Comparison of ENCODE assay signal across 25 mouse cellular contexts in the genomic region with DNA sequence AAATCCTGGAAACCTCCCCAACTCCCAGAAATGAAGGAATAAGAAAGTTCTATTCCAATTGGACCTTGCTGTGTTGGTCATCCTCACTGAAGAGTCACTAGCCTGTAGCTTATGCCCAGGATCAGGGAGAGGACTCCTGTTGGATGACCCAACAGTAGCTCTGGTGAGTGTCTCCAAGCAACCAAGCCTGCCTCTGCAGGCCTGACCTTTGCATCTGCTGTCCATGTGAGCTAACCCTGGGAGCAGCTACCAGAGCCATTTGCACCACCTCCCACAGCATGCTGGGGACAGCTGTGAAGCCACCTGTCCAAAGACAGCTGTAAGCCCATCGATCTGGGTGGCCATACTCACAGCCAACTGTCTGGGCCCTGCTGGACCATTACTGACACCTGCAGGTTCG. TPM values are rescaled to one million over a fixed set of nuclear protein-coding genes. Genes with fewer than 3 reads are reported as not detected.
DNase-seq lines count a peak whose midpoint lies in the region; ATAC-seq and TF ChIP-seq lines count a peak whose summit lies in the region.
"Had no signal": no experiment of that assay in that cellular context is flagged by ENCODE, and none has a peak within 500 bp of the region (broad histone marks: within the 10 kb centered on the region; RNA-seq: fewer than 3 reads in every experiment).

TSS of gene Bpifa3 (plus strand) at position 217 of the 400 bp plus-strand sequence.

- no peak within 1 kb of the TSS for H3K4me2 ChIP-seq in intestine, embryonic 14.5 days (ENCODE audit: low read length)
- H3K4me2 ChIP-seq in intestine, embryonic 15.5 days (replicated peaks) = no peak within 1 kb of the TSS
- H3K4me2 ChIP-seq in forebrain, embryonic 14.5 days (ENCODE audit: low read length) = no peak within 1 kb of the TSS
- H3K4me2 ChIP-seq: embryonic facial prominence, embryonic 13.5 days; embryonic facial prominence, embryonic 15.5 days; forebrain, embryonic 12.5 days; forebrain, embryonic 15.5 days had no signal

- no peak within 1 kb of the TSS for H3K4me3 ChIP-seq in intestine, embryonic 14.5 days (ENCODE audit: low read depth, low read length)
- H3K4me3 ChIP-seq in intestine, embryonic 15.5 days (replicated peaks) = no peak within 1 kb of the TSS
- H3K4me3 ChIP-seq in testis, adult 2 months (ENCODE audit: control insufficient read depth, low read depth, low read length) = peak within 1 kb of the TSS; percentile 84
- H3K4me3 ChIP-seq in forebrain, embryonic 14.5 days (ENCODE audit: low read depth, low read length) = no peak within 1 kb of the TSS
- H3K4me3 ChIP-seq: embryonic facial prominence, embryonic 13.5 days; embryonic facial prominence, embryonic 15.5 days; erythroblast, embryonic 14.5 days; forebrain, embryonic 10.5 days; forebrain, embryonic 12.5 days; forebrain, embryonic 15.5 days had no signal

- no peaks in the 10 kb centered on the region for H3K27me3 ChIP-seq in intestine, embryonic 14.5 days (replicated peaks; ENCODE audit: control insufficient read depth, insufficient read depth, low read length)
- H3K27me3 ChIP-seq in intestine, embryonic 15.5 days (replicated peaks) = no peaks in the 10 kb centered on the region
- no peaks in the 10 kb centered on the region for H3K27me3 ChIP-seq in testis, adult 2 months (ENCODE audit: control insufficient read depth, insufficient read depth, low read length)
- H3K27me3 ChIP-seq in forebrain, embryonic 14.5 days (replicated peaks; ENCODE audit: control insufficient read depth, insufficient read depth, low read length) = no peaks in the 10 kb centered on the region
- H3K27me3 ChIP-seq: embryonic facial prominence, embryonic 13.5 days; embryonic facial prominence, embryonic 15.5 days; forebrain, embryonic 12.5 days; forebrain, embryonic 15.5 days had no signal

- peak; percentile 39 for DNase-seq in intestine, embryonic 14.5 days (ENCODE audit: low spot score)
- DNase-seq in testis, postnatal 14 days (ENCODE audit: low spot score) = no peak
- DNase-seq in forebrain, embryonic 14.5 days (ENCODE audit: low spot score) = no peak
- DNase-seq: adrenal gland, adult 2 months; adrenal gland, postnatal 10 days; adrenal gland, postnatal 25 days; cerebellum, adult 11 months; cerebellum, adult 18-20 months; cerebellum, adult 8-10 months; cerebellum, adult 9-11 months; cerebellum, postnatal 14 days; cerebellum, postnatal 36 days; embryo, embryonic 11 days; forebrain, postnatal 0 days had no signal

- no peak within 1 kb of the TSS for H3K27ac ChIP-seq in intestine, embryonic 14.5 days (ENCODE audit: low read depth)
- no peak within 1 kb of the TSS for H3K27ac ChIP-seq in intestine, embryonic 15.5 days
- H3K27ac ChIP-seq in testis, adult 2 months (ENCODE audit: control insufficient read depth, insufficient read depth, low read depth, low read length) = 0 out of 2 replicates have a peak within 1 kb of the TSS, but pooled peaks have one; percentile 5
- no peak within 1 kb of the TSS for H3K27ac ChIP-seq in forebrain, embryonic 14.5 days (ENCODE audit: low read depth, low read length)
- H3K27ac ChIP-seq: embryonic facial prominence, embryonic 13.5 days; embryonic facial prominence, embryonic 15.5 days; forebrain, embryonic 10.5 days; forebrain, embryonic 12.5 days; forebrain, embryonic 15.5 days had no signal

- H3K4me1 ChIP-seq in intestine, embryonic 14.5 days (replicated peaks; ENCODE audit: control insufficient read depth, insufficient read depth, low read length) = no peaks in the 10 kb centered on the region
- no peaks in the 10 kb centered on the region for H3K4me1 ChIP-seq in intestine, embryonic 15.5 days (replicated peaks)
- no peaks in the 10 kb centered on the region for H3K4me1 ChIP-seq in testis, adult 2 months (ENCODE audit: control insufficient read depth, insufficient read depth, low read length)
- no peaks in the 10 kb centered on the region for H3K4me1 ChIP-seq in forebrain, embryonic 14.5 days (ENCODE audit: control insufficient read depth, insufficient read depth, low read length)
- H3K4me1 ChIP-seq: embryonic facial prominence, embryonic 13.5 days; embryonic facial prominence, embryonic 15.5 days; forebrain, embryonic 10.5 days; forebrain, embryonic 12.5 days; forebrain, embryonic 15.5 days had no signal

- WGBS in intestine, embryonic 14.5 days = 64% methylated on average over 2 of the region's 2 CpGs
- 53% methylated on average over 2 of the region's 2 CpGs for WGBS in intestine, embryonic 15.5 days
- 54% methylated on average over 2 of the region's 2 CpGs for WGBS in forebrain, embryonic 14.5 days

- no peak for TF ChIP-seq CTCF in testis, adult 2 months (IDR thresholded peaks at IDR 0.05; ENCODE audit: control insufficient read depth, insufficient read depth, insufficient replicate concordance, low read depth, low read length)

- ATAC-seq in intestine, embryonic 14.5 days (replicated peaks; ENCODE audit: low FRiP score, low TSS enrichment, low read depth) = no peak
- ATAC-seq in intestine, embryonic 15.5 days = no peak
- ATAC-seq in forebrain, embryonic 14.5 days = no peak
- ATAC-seq: forebrain, embryonic 15.5 days; forebrain, postnatal 0 days had no signal

- H3K36me3 ChIP-seq in intestine, embryonic 14.5 days (ENCODE audit: control insufficient read depth, insufficient read depth, low read length) = no peaks in the 10 kb centered on the region
- no peaks in the 10 kb centered on the region for H3K36me3 ChIP-seq in intestine, embryonic 15.5 days
- H3K36me3 ChIP-seq in testis, adult 2 months (ENCODE audit: control insufficient read depth, insufficient read depth, low read length) = no peaks in the 10 kb centered on the region
- H3K36me3 ChIP-seq in forebrain, embryonic 14.5 days (ENCODE audit: control insufficient read depth, insufficient read depth, low read length) = no peaks in the 10 kb centered on the region
- H3K36me3 ChIP-seq: embryonic facial prominence, embryonic 13.5 days; embryonic facial prominence, embryonic 15.5 days; forebrain, embryonic 10.5 days; forebrain, embryonic 12.5 days; forebrain, embryonic 15.5 days had no signal

- H3K9me3 ChIP-seq in intestine, embryonic 14.5 days (ENCODE audit: control insufficient read depth, low read length) = no peaks in the 10 kb centered on the region
- H3K9me3 ChIP-seq in intestine, embryonic 15.5 days = no peaks in the 10 kb centered on the region
- H3K9me3 ChIP-seq in forebrain, embryonic 14.5 days (replicated peaks; ENCODE audit: control insufficient read depth, low read length) = no peaks in the 10 kb centered on the region
- H3K9me3 ChIP-seq: embryonic facial prominence, embryonic 13.5 days; embryonic facial prominence, embryonic 15.5 days; forebrain, embryonic 10.5 days; forebrain, embryonic 12.5 days; forebrain, embryonic 15.5 days had no signal

- peak; percentile 48; the same call in 1 of the 2 replicates for TF ChIP-seq POLR2A in testis, adult 2 months (IDR thresholded peaks at IDR 0.05; ENCODE audit: control insufficient read depth, low read depth, low read length)

- no peak within 1 kb of the TSS for H3K9ac ChIP-seq in intestine, embryonic 14.5 days (ENCODE audit: low read length)
- H3K9ac ChIP-seq in intestine, embryonic 15.5 days = no peak within 1 kb of the TSS
- H3K9ac ChIP-seq in forebrain, embryonic 14.5 days (ENCODE audit: low read length) = no peak within 1 kb of the TSS
- H3K9ac ChIP-seq: embryonic facial prominence, embryonic 13.5 days; embryonic facial prominence, embryonic 15.5 days; forebrain, embryonic 12.5 days; forebrain, embryonic 15.5 days; forebrain, postnatal 0 days had no signal

RNA-seq across cellular contexts. Expression of gene Bpifa3, which starts in this region (rescaled TPM):
- not detected in 2 replicates for polyA plus RNA-seq in intestine, embryonic 14.5 days (2014; fragmentation: Nextera tagmentation; extraction: Ambion mirVana)
- polyA plus RNA-seq in intestine, embryonic 15.5 days (2015; fragmentation: Nextera tagmentation; extraction: Ambion mirVana) = not detected in 2 replicates
- polyA plus RNA-seq in testis, adult 2 months (2012; rRNA removed) = 195 and 226 TPM in 2 replicates
- polyA plus RNA-seq in forebrain, embryonic 14.5 days (2014; fragmentation: Nextera tagmentation; extraction: Ambion mirVana) = not detected in 2 replicates
- polyA plus RNA-seq: adrenal gland, adult 2 months; brain, embryonic 14.5 days; C2C12; embryonic facial prominence, embryonic 11.5 days; embryonic facial prominence, embryonic 13.5 days; embryonic facial prominence, embryonic 15.5 days; erythroblast, embryonic 14.5 days; forebrain, embryonic 10.5 days; forebrain, embryonic 12.5 days; forebrain, embryonic 15.5 days; forebrain, postnatal 0 days had no signal

Comparison
In these comparisons a context has a peak if more than half of its experiments do, and no peak if none do; other contexts are left out.
1. RNA of gene Bpifa3 (polyA plus RNA-seq): 195 to 226 TPM in testis, adult 2 months; not detected in intestine, embryonic 14.5 days, not detected in intestine, embryonic 15.5 days and not detected in forebrain, embryonic 14.5 days; every median in the first group is over 100 times any median in the second.
2. Peak in DNase-seq in intestine, embryonic 14.5 days; RNA of the gene not detected or under 1 TPM.